Mouse (Mus musculus) lung, embryonic 14.5 days (tissue): Measurements from ENCODE around the gene Ceacam9. TPM values are rescaled to one million over a fixed set of nuclear protein-coding genes. Genes with fewer than 3 reads are reported as not detected.

ENCODE experiments used
- ATAC-seq: fragments of 200-750 bp; cut with Nextera tagmentation; 2 replicates; pipeline ENCODE4 v1.8.0; 2017; ENCODE audit warnings: mild to moderate bottlenecking, moderate TSS enrichment, moderate library complexity; ENCODE audit not compliant: insufficient read depth
- DNase-seq: peaks from one replicate; pipeline ENCODE4 v3.0.0-alpha.2; 2015
- H3K27ac ChIP-seq: fragments of 300-500 bp; sonication (generic); 2 replicates; pipeline ENCODE4 v1.5.1; 2014; ENCODE audit warnings: low read depth, mild to moderate bottlenecking, moderate library complexity
- H3K27me3 ChIP-seq: fragments of 300-500 bp; sonication (generic); 2 replicates; pipeline ENCODE4 v1.6.1; 2014; ENCODE audit warnings: low read length, control low read depth; ENCODE audit not compliant: insufficient read depth
- H3K36me3 ChIP-seq: fragments of 300-500 bp; sonication (generic); 2 replicates; pipeline ENCODE4 v1.6.1; 2014; ENCODE audit warnings: control low read depth; ENCODE audit not compliant: insufficient read depth
- H3K4me1 ChIP-seq: fragments of 300-500 bp; sonication (generic); 2 replicates; pipeline ENCODE4 v1.6.1; 2014; ENCODE audit warnings: antibody characterized with exemption, control low read depth; ENCODE audit not compliant: insufficient read depth
- H3K4me2 ChIP-seq: fragments of 300-500 bp; sonication (generic); 2 replicates; pipeline ENCODE4 v1.6.1; 2014; ENCODE audit warnings: mild to moderate bottlenecking
- H3K4me3 ChIP-seq: fragments of 300-500 bp; sonication (generic); 2 replicates; pipeline ENCODE4 v1.5.1; 2014; ENCODE audit warnings: low read depth, low read length
- H3K9ac ChIP-seq: fragments of 300-500 bp; sonication (generic); 2 replicates; pipeline ENCODE4 v1.6.1; 2014
- H3K9me3 ChIP-seq: fragments of 300-500 bp; sonication (generic); 2 replicates; pipeline ENCODE4 v1.6.1; 2016; ENCODE audit warnings: low read depth, low read length, control low read depth
- CTCF ChIP-seq: IDR thresholded peaks from 2 replicates; pipeline ENCODE4 v1.5.1; 2016; ENCODE audit warnings: antibody characterized with exemption, low read depth
- WGBS: fragments of 180-500 bp; shearing (Covaris S2); extraction: QIAGEN DNeasy Blood & Tissue Kit; methylation state at CpG from one replicate; pipeline ENCODE4 v1.1.7; 2014; 5-methylcytosine and 5-hydroxymethylcytosine counted together
- polyA plus RNA-seq: library from polyadenylated mRNA; unstranded; fragments of >200 nt; fragmentation: Nextera tagmentation; extraction: Ambion mirVana; gene quantifications from 2 replicates; pipeline ENCODE4 v1.2.1, GENCODE M21; 2014

Ceacam9 gene
- polyA plus RNA-seq, 1 experiment from 2014 or later = not detected

- DNase-seq (no peak), ATAC-seq (no peak)
- Histone ChIP-seq H3K27me3 (no peaks in the 10 kb centered on the region), H3K9ac (peak overlapping the region; percentile 78), H3K36me3 (peaks cover 12% of the 10 kb centered on the region; the same call in 1 of the 2 replicates), H3K4me2 (peak overlapping the region; percentile 77), H3K4me3 (peak overlapping the region; percentile 82), H3K27ac (no peak overlapping the region; the same call in 1 of the 2 replicates), H3K9me3 (no peaks in the 10 kb centered on the region), H3K4me1 (peaks cover 5% of the 10 kb centered on the region)
- TF ChIP-seq CTCF = no peak
- 50% methylated on average over 10 of the region's 10 CpGs for WGBS
Observed at GRCm38 (mm10) chr7:16739056-16739604, 17.4 kb downstream of the Ceacam9 start.

DNA sequence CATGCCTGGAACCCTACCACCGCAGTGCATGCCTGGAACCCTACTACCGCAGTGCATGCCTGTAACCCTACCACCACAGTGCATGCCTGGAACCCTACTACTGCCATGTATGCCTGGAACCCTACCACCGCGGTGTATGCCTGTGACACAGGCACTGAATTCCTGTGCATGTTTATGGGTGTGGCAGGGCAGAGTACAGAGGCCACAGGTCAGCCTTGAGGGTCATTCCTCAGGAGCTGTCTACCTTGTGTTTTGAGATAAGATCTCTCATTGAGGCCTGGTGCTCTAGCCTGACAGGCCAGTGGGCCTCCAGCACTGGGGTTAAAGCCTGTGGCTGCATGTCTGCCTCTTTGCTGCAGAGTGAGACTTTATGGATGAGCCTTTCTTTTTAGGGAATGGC is 23.6 kb downstream of the Ceacam9 start:
- peaks cover 60% of the 10 kb centered on the region for H3K36me3 ChIP-seq
- ATAC-seq = no peak

GRCm38 (mm10) chr7:16746093-16746492 is 24.4 kb downstream of the Ceacam9 start:
- WGBS = 49% methylated on average over 3 of the region's 3 CpGs
- Histone ChIP-seq H3K4me3 (no peak overlapping the region), H3K27me3 (no peaks in the 10 kb centered on the region), H3K27ac (no peak overlapping the region), H3K4me2 (no peak overlapping the region), H3K36me3 (peaks cover 60% of the 10 kb centered on the region), H3K9me3 (no peaks in the 10 kb centered on the region), H3K4me1 (no peaks in the 10 kb centered on the region), H3K9ac (no peak overlapping the region)
- peak; percentile 86 for TF ChIP-seq CTCF
- DNase-seq = peak; percentile 92
- no peak for ATAC-seq

More for the DNA sequence above, 23.6 kb downstream of the Ceacam9 start:
- no peak overlapping the region for H3K4me2 ChIP-seq
- WGBS = 74% methylated on average over 4 of the region's 4 CpGs
- no peaks in the 10 kb centered on the region for H3K9me3 ChIP-seq
- no peaks in the 10 kb centered on the region for H3K27me3 ChIP-seq
- no peak for TF ChIP-seq CTCF
- H3K9ac ChIP-seq = no peak overlapping the region
- H3K27ac ChIP-seq = no peak overlapping the region
- DNase-seq = no peak
- H3K4me1 ChIP-seq = no peaks in the 10 kb centered on the region
- no peak overlapping the region for H3K4me3 ChIP-seq

DNA sequence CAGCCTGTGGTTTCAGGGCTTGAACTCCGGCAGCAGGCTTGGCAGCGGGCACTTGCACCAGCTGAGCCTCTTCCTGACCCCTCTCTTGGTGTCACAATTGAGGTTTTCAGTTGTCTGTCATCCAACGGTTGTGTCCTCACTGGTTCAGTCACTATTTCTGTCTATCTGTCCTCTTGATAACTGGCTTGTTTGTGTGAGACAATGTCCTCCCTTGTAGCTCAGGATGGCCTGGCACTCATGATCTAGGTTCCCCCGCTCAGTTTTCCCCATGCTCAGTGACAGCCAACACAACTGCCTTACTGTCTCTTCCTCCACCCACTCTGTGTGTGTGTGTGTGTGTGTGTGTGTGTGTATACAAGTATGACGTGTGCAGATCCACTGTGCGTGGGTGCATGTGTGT is 25.9 kb downstream of the Ceacam9 start:
- H3K36me3 ChIP-seq = peaks cover 60% of the 10 kb centered on the region
- WGBS = 87% methylated on average over 6 of the region's 6 CpGs
- no peaks in the 10 kb centered on the region for H3K4me1 ChIP-seq

DNA sequence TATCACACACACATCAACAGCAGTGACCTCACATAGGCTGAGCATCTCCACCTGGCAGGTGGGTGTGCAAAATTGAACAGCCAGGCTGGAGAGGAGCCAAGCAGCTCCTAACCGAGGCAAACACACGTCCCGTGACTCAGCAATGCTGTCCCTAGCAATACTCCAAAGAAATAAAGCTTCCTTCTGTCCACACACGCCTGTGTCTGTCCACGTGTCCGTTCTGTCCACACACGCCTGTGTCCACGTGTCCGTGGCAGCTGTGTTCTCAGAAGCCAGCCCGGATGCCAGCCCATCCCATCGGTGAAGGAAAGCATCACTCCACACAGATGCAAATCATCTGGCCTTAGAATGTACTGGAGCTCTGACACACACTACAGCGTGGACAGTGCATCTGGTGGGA is 30.3 kb downstream of the Ceacam9 start:
- 73% methylated on average over 12 of the region's 12 CpGs for WGBS
- peaks cover 28% of the 10 kb centered on the region for H3K36me3 ChIP-seq
- DNase-seq (no peak), ATAC-seq (no peak)
- H3K27ac ChIP-seq = no peak overlapping the region
- no peak overlapping the region for H3K4me3 ChIP-seq
- TF ChIP-seq CTCF = no peak
- no peaks in the 10 kb centered on the region for H3K4me1 ChIP-seq
- H3K4me2 ChIP-seq = no peak overlapping the region
- H3K27me3 ChIP-seq = no peaks in the 10 kb centered on the region
- H3K9ac ChIP-seq = no peak overlapping the region
- no peaks in the 10 kb centered on the region for H3K9me3 ChIP-seq

More for the DNA sequence above, 25.9 kb downstream of the Ceacam9 start:
- no peak overlapping the region for H3K9ac ChIP-seq
- no peak for ATAC-seq
- no peak overlapping the region for H3K4me2 ChIP-seq
- H3K4me3 ChIP-seq = no peak overlapping the region
- no peaks in the 10 kb centered on the region for H3K9me3 ChIP-seq
- no peak for DNase-seq
- TF ChIP-seq CTCF = no peak
- H3K27ac ChIP-seq = no peak overlapping the region
- no peaks in the 10 kb centered on the region for H3K27me3 ChIP-seq

DNA sequence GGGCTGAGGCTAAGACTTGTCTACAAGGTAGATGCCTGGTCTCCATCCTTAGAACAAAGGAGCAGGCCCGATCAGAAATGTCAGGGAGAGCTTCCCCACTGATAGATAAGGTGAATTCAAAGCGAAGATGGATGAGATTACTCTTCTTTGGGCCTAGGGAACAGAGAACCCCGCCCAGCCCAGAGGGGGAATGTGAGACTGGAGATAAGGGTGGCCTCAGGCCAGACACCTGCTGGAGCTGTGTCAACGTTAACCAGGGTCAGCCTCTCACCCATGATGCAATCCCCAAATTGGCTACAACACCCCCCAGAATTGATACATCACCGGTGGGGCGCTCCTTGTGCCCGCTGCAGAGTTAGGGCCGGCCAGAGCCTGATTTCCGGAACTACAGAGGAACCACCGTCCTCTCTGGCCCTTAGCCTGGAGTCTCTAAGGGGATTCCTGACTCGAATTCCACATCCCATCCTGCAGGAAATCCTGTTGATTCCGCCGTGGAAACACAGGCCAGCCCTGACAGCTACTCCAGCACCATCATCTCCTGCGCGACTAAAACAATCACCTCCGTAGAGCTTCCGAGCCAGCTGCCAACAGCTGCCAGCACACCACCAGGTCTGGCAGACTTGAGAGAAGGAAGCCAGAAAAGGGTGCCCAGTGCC is 33.8 kb downstream of the Ceacam9 start:
- Histone ChIP-seq H3K27ac (no peak overlapping the region), H3K4me3 (no peak overlapping the region), H3K9me3 (no peaks in the 10 kb centered on the region), H3K36me3 (no peaks in the 10 kb centered on the region), H3K4me1 (0 out of 2 replicates have a peak, but pooled peaks cover 2% of the 10 kb centered on the region), H3K9ac (no peak overlapping the region), H3K27me3 (no peaks in the 10 kb centered on the region), H3K4me2 (no peak overlapping the region)
- 33% methylated on average over 17 of the region's 17 CpGs for WGBS
- peak; percentile 57 for DNase-seq
- ATAC-seq = no peak; the same call in 1 of the 2 replicates
- no peak for TF ChIP-seq CTCF

DNA sequence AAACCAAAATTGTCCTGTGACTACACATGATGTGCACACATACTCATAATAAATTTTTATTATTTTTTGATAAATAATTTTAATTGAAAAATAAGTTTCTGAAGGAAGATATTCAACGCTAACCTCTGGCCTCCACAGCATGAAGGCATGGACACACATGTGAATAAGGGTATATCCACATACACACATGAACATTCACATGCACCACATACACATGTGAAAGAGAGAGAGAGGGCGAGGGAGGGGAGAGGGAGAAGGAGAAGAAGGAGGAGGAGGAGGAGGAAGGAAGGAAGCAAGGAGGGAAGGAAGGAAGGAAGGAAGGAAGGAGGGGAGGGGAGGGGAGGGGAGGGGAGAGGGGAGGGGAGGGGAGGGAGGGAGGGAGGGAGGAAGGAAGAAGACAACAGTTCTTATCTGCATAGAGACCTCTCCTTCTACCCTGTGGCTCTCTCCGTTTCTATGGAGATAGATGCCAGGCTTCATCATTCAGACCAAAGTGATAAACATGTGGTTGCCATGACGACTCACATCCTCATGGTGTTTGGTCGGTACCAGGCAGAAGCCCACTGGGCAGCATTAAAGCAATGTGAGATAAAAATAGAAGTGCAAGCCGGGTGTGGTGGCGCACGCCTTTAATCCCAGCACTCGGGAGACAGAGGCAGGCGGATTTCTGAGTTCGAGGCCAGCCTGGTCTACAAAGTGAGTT is 37.3 kb downstream of the Ceacam9 start:
- 66% methylated on average over 10 of the region's 11 CpGs for WGBS
- Histone ChIP-seq H3K4me2 (no peak overlapping the region), H3K9ac (no peak overlapping the region), H3K27ac (no peak overlapping the region), H3K4me1 (peaks cover 6% of the 10 kb centered on the region), H3K9me3 (no peaks in the 10 kb centered on the region), H3K4me3 (no peak overlapping the region), H3K36me3 (no peaks in the 10 kb centered on the region), H3K27me3 (no peaks in the 10 kb centered on the region)
- DNase-seq (peak; percentile 42), ATAC-seq (no peak)
- no peak for TF ChIP-seq CTCF
